Mouse (Mus musculus) forebrain, embryonic 11.5 days (tissue): ENCODE data around the gene Slc22a8. TPM values are rescaled to one million over a fixed set of nuclear protein-coding genes. Genes with fewer than 3 reads are reported as not detected.

Experiments used
- ATAC-seq: fragments of 200-750 bp; cut with Nextera tagmentation; replicated peaks from 2 replicates; pipeline ENCODE4 v1.8.0; 2017; ENCODE audit warnings: moderate TSS enrichment; ENCODE audit not compliant: low FRiP score
- DNase-seq: peaks from one replicate; pipeline ENCODE4 v3.0.0-alpha.2; 2017; ENCODE audit warnings: low spot score
- H3K27ac ChIP-seq: fragments of 300-500 bp; sonication (generic); 2 replicates; pipeline ENCODE4 v1.5.1; 2014; ENCODE audit warnings: low read depth, low read length
- H3K27me3 ChIP-seq: fragments of 300-500 bp; sonication (generic); 2 replicates; pipeline ENCODE4 v1.6.1; 2014; ENCODE audit warnings: mild to moderate bottlenecking, low read length, mixed read lengths; ENCODE audit not compliant: control insufficient read depth, insufficient read depth
- H3K36me3 ChIP-seq: fragments of 300-500 bp; sonication (generic); 2 replicates; pipeline ENCODE4 v1.6.1; 2014; ENCODE audit warnings: mild to moderate bottlenecking, low read length, moderate library complexity, mixed read lengths; ENCODE audit not compliant: control insufficient read depth, insufficient read depth
- H3K4me1 ChIP-seq: fragments of 300-500 bp; sonication (generic); replicated peaks from 2 replicates; pipeline ENCODE4 v1.6.1; 2014; ENCODE audit warnings: low read length, mixed read lengths; ENCODE audit not compliant: control insufficient read depth, insufficient read depth
- H3K4me2 ChIP-seq: fragments of 300-500 bp; sonication (generic); 2 replicates; pipeline ENCODE4 v1.6.1; 2014; ENCODE audit warnings: low read depth, mild to moderate bottlenecking, low read length, moderate library complexity, mixed read lengths; ENCODE audit not compliant: severe bottlenecking
- H3K4me3 ChIP-seq: fragments of 300-500 bp; sonication (generic); 2 replicates; pipeline ENCODE4 v1.5.1; 2014; ENCODE audit warnings: low read depth, low read length
- H3K9ac ChIP-seq: fragments of 300-500 bp; sonication (generic); 2 replicates; pipeline ENCODE4 v1.6.1; 2014; ENCODE audit warnings: low read length
- H3K9me3 ChIP-seq: fragments of 300-500 bp; sonication (generic); 2 replicates; pipeline ENCODE4 v1.6.1; 2016; ENCODE audit warnings: low read length, mixed read lengths; ENCODE audit not compliant: control insufficient read depth
- WGBS: fragments of 180-500 bp; shearing (Covaris S2); extraction: QIAGEN DNeasy Blood & Tissue Kit; methylation state at CpG from one replicate; pipeline ENCODE4 v1.1.7; 2014; 5-methylcytosine and 5-hydroxymethylcytosine counted together
- polyA plus RNA-seq: library from polyadenylated mRNA; unstranded; fragments of >200 nt; fragmentation: Nextera tagmentation; extraction: Ambion mirVana; gene quantifications from 2 replicates; pipeline ENCODE4 v1.2.1, GENCODE M21; 2014

Slc22a8 gene
- polyA plus RNA-seq, 1 experiment from 2014 or later: 0.16 TPM

DNA sequence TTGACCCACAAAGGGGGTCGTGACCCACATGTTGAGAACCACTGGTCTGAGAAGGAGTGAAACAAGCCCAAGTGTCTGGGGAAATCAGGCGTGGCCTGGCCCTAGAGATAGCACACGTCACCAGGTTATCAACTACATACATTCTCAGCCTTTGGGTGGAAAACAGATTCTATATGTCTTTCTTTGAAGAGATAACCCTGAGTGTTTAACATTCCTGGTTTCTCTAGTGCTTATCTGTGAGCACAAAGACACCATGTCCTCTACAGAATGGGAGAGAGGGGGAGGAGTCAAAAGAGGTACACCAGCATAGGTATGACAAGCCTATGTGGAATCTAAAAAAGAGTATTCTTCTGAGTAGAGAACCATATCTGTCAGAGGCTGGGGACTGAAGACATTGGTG, 11.9 kb downstream of the Slc22a8 start:
- Histone ChIP-seq H3K27ac (no peak overlapping the region), H3K36me3 (no peaks in the 10 kb centered on the region), H3K27me3 (no peaks in the 10 kb centered on the region), H3K4me2 (no peak overlapping the region), H3K4me1 (no peaks in the 10 kb centered on the region), H3K9ac (no peak overlapping the region), H3K4me3 (no peak overlapping the region), H3K9me3 (no peaks in the 10 kb centered on the region)
- WGBS: 72% methylated on average over 3 of the region's 3 CpGs
- ATAC-seq (no peak), DNase-seq (no peak)

DNA sequence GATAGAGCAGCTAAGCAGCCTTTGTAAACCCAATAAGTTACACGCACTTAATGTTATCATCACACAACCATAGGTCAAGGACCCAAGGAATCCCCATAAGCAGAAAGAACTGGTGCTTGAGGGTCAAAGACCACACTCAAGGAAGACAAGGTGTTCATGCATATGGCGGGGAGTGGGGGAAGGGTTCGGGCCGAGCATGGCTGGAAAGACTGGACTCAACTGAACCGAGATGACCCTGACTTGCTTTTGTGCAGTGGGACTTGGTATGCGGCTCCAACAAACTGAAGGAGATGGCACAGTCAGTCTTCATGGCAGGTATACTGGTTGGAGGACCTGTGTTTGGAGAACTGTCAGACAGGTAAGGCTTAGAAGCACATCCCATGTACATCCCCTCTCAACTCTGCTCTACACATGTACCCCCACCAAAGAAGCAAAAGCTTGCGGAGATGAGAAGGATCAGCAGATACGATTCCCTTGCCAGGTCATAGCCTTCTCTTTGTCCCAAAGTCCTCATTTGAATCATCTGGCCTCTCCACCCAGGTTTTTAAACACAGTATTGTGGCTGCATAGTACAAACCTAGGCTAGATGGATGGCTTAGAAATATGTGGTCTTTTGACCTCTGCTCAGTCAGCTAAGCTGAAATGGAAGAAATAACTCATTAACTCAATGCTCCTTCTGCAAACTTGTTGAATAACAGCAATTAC, 13.6 kb downstream of the Slc22a8 start:
- no peak overlapping the region for H3K9ac ChIP-seq
- no peak overlapping the region for H3K4me3 ChIP-seq
- H3K27me3 ChIP-seq: no peaks in the 10 kb centered on the region
- 91% methylated on average over 8 of the region's 8 CpGs for WGBS
- ATAC-seq: no peak
- no peak overlapping the region for H3K4me2 ChIP-seq
- H3K9me3 ChIP-seq: no peaks in the 10 kb centered on the region
- no peak for DNase-seq
- H3K4me1 ChIP-seq: no peaks in the 10 kb centered on the region
- no peak overlapping the region for H3K27ac ChIP-seq
- H3K36me3 ChIP-seq: no peaks in the 10 kb centered on the region

DNA sequence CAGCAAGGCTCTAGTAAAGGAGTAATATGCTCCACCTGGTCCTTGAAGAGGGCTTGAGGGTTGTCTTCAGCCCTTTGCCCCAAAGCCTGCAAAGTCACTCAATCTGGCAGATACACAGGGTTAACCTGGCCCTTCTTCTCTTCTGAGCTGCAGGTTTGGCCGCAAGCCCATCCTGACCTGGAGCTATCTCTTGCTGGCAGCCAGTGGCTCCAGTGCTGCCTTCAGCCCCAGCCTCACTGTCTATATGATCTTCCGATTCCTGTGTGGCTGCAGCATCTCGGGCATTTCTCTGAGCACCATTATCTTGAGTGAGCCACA, 14.1 kb downstream of the Slc22a8 start:
- Histone ChIP-seq H3K4me2 (no peak overlapping the region), H3K4me1 (no peaks in the 10 kb centered on the region), H3K9me3 (no peaks in the 10 kb centered on the region), H3K27me3 (no peaks in the 10 kb centered on the region), H3K27ac (no peak overlapping the region), H3K9ac (no peak overlapping the region), H3K36me3 (no peaks in the 10 kb centered on the region), H3K4me3 (no peak overlapping the region)
- WGBS: 89% methylated on average over 3 of the region's 3 CpGs
- DNase-seq (no peak), ATAC-seq (no peak)

DNA sequence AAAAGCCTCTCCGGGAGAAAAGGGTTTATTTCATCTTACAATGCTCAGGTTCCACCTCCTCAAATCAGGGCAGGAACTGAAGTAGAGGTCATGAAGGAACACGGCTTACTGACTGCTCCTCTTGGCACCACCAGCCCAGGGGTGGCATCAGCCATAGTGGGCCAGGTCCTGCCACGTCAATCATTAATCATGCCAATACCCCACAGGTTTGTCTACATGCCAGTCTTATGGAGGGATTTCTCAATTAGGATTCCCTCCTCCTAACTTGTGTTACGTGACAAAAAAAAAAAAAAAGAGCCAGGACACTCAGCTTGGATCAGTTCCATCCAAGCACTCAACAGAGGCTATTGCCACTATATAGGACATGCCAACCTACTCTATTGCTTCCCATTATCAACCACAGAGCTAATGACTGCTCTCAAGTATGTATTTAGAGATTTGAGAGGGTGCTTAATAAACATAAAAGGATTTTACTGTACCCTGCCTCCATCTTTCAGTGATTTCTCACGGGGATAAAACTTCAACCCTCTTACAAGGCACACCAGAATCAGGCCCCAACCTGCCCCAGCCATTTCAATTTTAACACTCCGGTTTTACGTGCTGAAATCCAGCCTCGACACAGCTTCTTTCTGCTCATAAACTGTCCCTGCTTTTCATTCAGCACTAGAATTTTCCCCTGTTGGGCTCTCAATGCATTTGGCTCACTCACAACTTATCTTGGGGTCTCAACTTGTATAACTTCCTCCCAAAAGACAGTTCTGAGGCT, 20.5 kb downstream of the Slc22a8 start:
- H3K9ac ChIP-seq: no peak overlapping the region
- no peaks in the 10 kb centered on the region for H3K27me3 ChIP-seq
- DNase-seq: no peak
- no peak overlapping the region for H3K4me2 ChIP-seq
- no peak overlapping the region for H3K4me3 ChIP-seq
- no peaks in the 10 kb centered on the region for H3K9me3 ChIP-seq
- no peak overlapping the region for H3K27ac ChIP-seq
- no peak for ATAC-seq
- WGBS: 90% methylated on average over 8 of the region's 8 CpGs
- no peaks in the 10 kb centered on the region for H3K4me1 ChIP-seq
- H3K36me3 ChIP-seq: no peaks in the 10 kb centered on the region

DNA sequence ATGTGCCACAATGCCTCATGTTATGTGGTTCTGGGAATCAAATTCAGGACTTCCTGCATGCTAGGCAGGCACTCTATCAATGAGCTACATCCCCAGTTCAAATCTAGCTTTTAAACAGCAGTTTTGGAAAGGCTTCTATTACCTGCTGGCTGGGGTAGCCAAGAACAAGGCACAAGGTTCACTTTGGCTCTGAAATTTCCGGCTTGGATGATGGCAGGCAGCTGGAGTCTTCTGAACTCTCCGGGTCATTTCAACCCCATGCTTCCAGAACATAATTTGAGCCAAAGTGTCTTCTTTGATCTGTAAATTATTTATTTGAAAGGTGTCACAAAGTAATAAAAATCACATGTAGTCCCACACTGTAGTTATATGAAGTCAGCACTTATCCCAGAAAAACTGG, 22.1 kb downstream of the Slc22a8 start:
- H3K4me1 ChIP-seq: no peaks in the 10 kb centered on the region
- no peak overlapping the region for H3K4me2 ChIP-seq
- DNase-seq: no peak
- 82% methylated on average over 2 of the region's 2 CpGs for WGBS
- ATAC-seq: no peak
- no peaks in the 10 kb centered on the region for H3K36me3 ChIP-seq
- no peak overlapping the region for H3K4me3 ChIP-seq
- H3K9ac ChIP-seq: no peak overlapping the region
- no peaks in the 10 kb centered on the region for H3K9me3 ChIP-seq
- no peaks in the 10 kb centered on the region for H3K27me3 ChIP-seq
- no peak overlapping the region for H3K27ac ChIP-seq

- Histone ChIP-seq H3K9ac (no peak overlapping the region), H3K36me3 (no peaks in the 10 kb centered on the region), H3K4me3 (no peak overlapping the region), H3K27ac (no peak overlapping the region), H3K27me3 (no peaks in the 10 kb centered on the region), H3K4me1 (no peaks in the 10 kb centered on the region), H3K9me3 (no peaks in the 10 kb centered on the region), H3K4me2 (no peak overlapping the region)
- DNase-seq (no peak), ATAC-seq (no peak)
- 54% methylated on average over 2 of the region's 2 CpGs for WGBS
These were observed 23.3 kb downstream of the Slc22a8 start for GRCm38 (mm10) chr19:8614343-8614742.

DNA sequence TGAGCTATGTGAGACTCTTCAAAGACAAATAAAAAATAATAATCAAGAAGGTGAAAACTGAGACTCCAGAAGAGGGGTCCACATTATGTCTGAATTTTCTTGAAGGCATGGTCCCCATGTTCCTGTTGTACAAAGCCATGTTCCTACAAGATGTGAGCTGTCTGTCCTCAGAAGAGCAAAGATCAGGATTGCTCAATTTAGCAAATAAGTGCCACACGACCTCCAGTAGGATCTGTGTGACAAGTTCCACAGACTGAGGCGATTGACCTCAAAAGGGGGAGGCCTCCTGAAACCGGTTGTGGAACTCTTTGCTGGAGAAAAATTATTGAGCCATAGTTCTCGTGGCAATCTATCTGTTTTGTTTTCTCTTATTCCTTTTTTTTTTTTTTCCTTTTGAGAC, 25.3 kb downstream of the Slc22a8 start:
- ATAC-seq (no peak), DNase-seq (no peak)
- Histone ChIP-seq H3K4me1 (no peaks in the 10 kb centered on the region), H3K9me3 (no peaks in the 10 kb centered on the region), H3K27ac (no peak overlapping the region), H3K4me2 (no peak overlapping the region), H3K27me3 (no peaks in the 10 kb centered on the region), H3K36me3 (no peaks in the 10 kb centered on the region), H3K9ac (no peak overlapping the region), H3K4me3 (no peak overlapping the region)
- WGBS: 72% methylated on average over 4 of the region's 4 CpGs

DNA sequence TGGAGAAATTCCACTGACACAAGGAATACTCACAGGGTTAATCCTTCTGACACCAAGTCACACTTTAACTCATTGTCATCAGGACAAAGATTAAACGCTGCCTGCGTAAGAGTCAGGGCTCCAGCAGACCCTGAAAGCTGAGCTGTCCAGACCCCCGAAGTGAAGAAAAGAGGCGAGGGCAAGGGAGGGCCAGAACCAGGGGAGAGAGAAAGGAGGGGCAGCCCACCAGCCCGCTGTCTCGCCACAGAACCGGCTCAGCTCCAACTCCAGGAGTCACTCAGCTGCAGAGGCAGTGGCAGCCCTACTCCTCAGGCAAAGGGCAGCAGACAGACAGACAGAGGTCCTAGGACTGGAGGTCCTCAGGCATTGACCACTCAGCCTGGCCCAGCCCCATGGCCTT, 26.9 kb downstream of the Slc22a8 start, which contains the start of gene Slc22a6:
Gene Slc22a6, plus strand, starts transcription at position 136 of the 400 bp plus-strand sequence.
- H3K4me2 ChIP-seq: no peak within 1 kb of the TSS
- H3K9ac ChIP-seq: no peak within 1 kb of the TSS
- no peak within 1 kb of the TSS for H3K4me3 ChIP-seq
- DNase-seq (no peak), ATAC-seq (no peak)
- H3K4me1 ChIP-seq: no peaks in the 10 kb centered on the region
- H3K9me3 ChIP-seq: no peaks in the 10 kb centered on the region
- H3K27ac ChIP-seq: no peak within 1 kb of the TSS
- H3K27me3 ChIP-seq: no peaks in the 10 kb centered on the region
- 7% methylated on average over 7 of the region's 7 CpGs for WGBS
- no peaks in the 10 kb centered on the region for H3K36me3 ChIP-seq

- DNase-seq: no peak
- Histone ChIP-seq H3K27me3 (no peaks in the 10 kb centered on the region), H3K4me2 (no peak overlapping the region), H3K4me3 (no peak overlapping the region), H3K27ac (no peak overlapping the region), H3K9me3 (no peaks in the 10 kb centered on the region), H3K4me1 (no peaks in the 10 kb centered on the region), H3K9ac (no peak overlapping the region), H3K36me3 (no peaks in the 10 kb centered on the region)
- no peak for ATAC-seq
- WGBS: 95% methylated on average over 7 of the region's 7 CpGs
These were observed 30.0 kb downstream of the Slc22a8 start for GRCm38 (mm10) chr19:8621098-8621497.
